Mouse (Mus musculus) kidney, adult 11 months (tissue): ENCODE data around the gene Gm37240.

Experiments used
- DNase-seq: peaks from one replicate; pipeline ENCODE4 v3.0.0; 2022

Gene Gm37240

GRCm38 (mm10) chr3:84980158-84980557 lies 907.2 kb downstream of the Gm37240 start:
- no peak for DNase-seq

- DNase-seq = no peak
These were observed 908.6 kb downstream of the Gm37240 start for GRCm38 (mm10) chr3:84978676-84979075.

- no peak for DNase-seq
These were observed 913.1 kb downstream of the Gm37240 start for GRCm38 (mm10) chr3:84974193-84974592.

GRCm38 (mm10) chr3:84972881-84973280 lies 914.4 kb downstream of the Gm37240 start:
- DNase-seq = no peak

- no peak for DNase-seq
These were observed 915.8 kb downstream of the Gm37240 start for GRCm38 (mm10) chr3:84971561-84971960.

GRCm38 (mm10) chr3:84967364-84967763 lies 920.0 kb downstream of the Gm37240 start:
- DNase-seq = no peak

- DNase-seq = no peak
These were observed 922.2 kb downstream of the Gm37240 start for GRCm38 (mm10) chr3:84965156-84965555.

GRCm38 (mm10) chr3:84955857-84956256 lies 931.5 kb downstream of the Gm37240 start:
- DNase-seq = no peak

GRCm38 (mm10) chr3:84955011-84955775 lies 932.1 kb downstream of the Gm37240 start:
- DNase-seq = no peak

- no peak for DNase-seq
These were observed 934.6 kb downstream of the Gm37240 start for GRCm38 (mm10) chr3:84952585-84953187.

- peak; percentile 53 for DNase-seq
These were observed 935.2 kb downstream of the Gm37240 start for GRCm38 (mm10) chr3:84952135-84952534.

GRCm38 (mm10) chr3:84951698-84952097 lies 935.6 kb downstream of the Gm37240 start:
- no peak for DNase-seq

- no peak for DNase-seq
These were observed 937.9 kb downstream of the Gm37240 start for GRCm38 (mm10) chr3:84949387-84949786.

GRCm38 (mm10) chr3:84946381-84946780 lies 940.9 kb downstream of the Gm37240 start:
- no peak for DNase-seq

GRCm38 (mm10) chr3:84944933-84945332 lies 942.4 kb downstream of the Gm37240 start:
- DNase-seq = no peak

GRCm38 (mm10) chr3:84937360-84938355 lies 949.7 kb downstream of the Gm37240 start:
- DNase-seq = no peak

GRCm38 (mm10) chr3:84936956-84937355 lies 950.4 kb downstream of the Gm37240 start:
- no peak for DNase-seq

- no peak for DNase-seq
These were observed 951.1 kb downstream of the Gm37240 start for GRCm38 (mm10) chr3:84936252-84936651.

- no peak for DNase-seq
These were observed 951.6 kb downstream of the Gm37240 start for GRCm38 (mm10) chr3:84935729-84936128.

- no peak for DNase-seq
These were observed 956.6 kb downstream of the Gm37240 start for GRCm38 (mm10) chr3:84930683-84931082.

GRCm38 (mm10) chr3:84929171-84929570 lies 958.1 kb downstream of the Gm37240 start:
- no peak for DNase-seq

- DNase-seq = no peak
These were observed 959.4 kb downstream of the Gm37240 start for GRCm38 (mm10) chr3:84927901-84928300.

GRCm38 (mm10) chr3:84927168-84927794 lies 960.0 kb downstream of the Gm37240 start:
- DNase-seq = no peak
